Comparison of ENCODE assay signal across 8 mouse cellular contexts in the genomic region with DNA sequence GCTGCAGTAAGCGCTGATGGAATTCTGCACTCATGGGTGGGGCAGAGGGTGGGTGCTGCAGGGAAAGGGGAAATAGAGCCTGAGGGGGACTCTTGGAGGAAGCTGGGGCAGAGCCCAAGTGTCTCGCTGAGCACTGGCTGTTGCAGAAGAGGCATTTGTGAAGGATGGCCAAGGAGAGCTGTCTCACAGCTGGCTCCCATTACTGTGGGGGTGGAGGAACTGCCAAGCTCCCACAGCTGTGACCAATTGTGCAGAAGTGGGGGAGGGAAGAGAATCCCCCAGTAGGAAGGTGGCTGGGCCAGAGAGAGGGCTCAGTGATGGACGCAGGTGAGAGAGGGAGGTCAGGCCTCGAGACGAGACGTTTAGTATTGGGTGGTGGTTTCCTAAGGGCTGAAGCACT. TPM values are rescaled to one million over a fixed set of nuclear protein-coding genes. Genes with fewer than 3 reads are reported as not detected.
DNase-seq lines count a peak whose midpoint lies in the region; ATAC-seq lines count a peak whose summit lies in the region.

No protein-coding gene starts in this region.

- no peak overlapping the region for H3K27ac ChIP-seq in neural tube, embryonic 15.5 days (replicated peaks)
- H3K27ac ChIP-seq in embryonic facial prominence, embryonic 15.5 days (replicated peaks), result peak overlapping the region; percentile 74
- H3K27ac ChIP-seq in stomach, embryonic 15.5 days, result no peak overlapping the region

- H3K36me3 ChIP-seq in neural tube, embryonic 15.5 days, result peaks cover 26% of the 10 kb centered on the region
- H3K36me3 ChIP-seq in embryonic facial prominence, embryonic 15.5 days, result peaks cover 31% of the 10 kb centered on the region
- H3K36me3 ChIP-seq in stomach, embryonic 15.5 days, result peaks cover 3% of the 10 kb centered on the region; the same call in 1 of the 2 replicates

- WGBS in neural tube, embryonic 15.5 days, result 57% methylated on average over 6 of the region's 6 CpGs
- WGBS in embryonic facial prominence, embryonic 15.5 days, result 29% methylated on average over 6 of the region's 6 CpGs
- WGBS in stomach, embryonic 15.5 days, result 44% methylated on average over 6 of the region's 6 CpGs

- DNase-seq in neural tube, embryonic 10.5 days (ENCODE audit: extremely low spot score, low spot score), result peak; percentile 65
- peak; percentile 78 for DNase-seq in kidney, postnatal 10 days
- no peak for DNase-seq in frontal cortex, adult 2 months (ENCODE audit: extremely low spot score in 1 of 2, low spot score in 1 of 2)
- no peak for DNase-seq in B cell, adult 2 months
- DNase-seq in spleen, adult 12 weeks (ENCODE audit: low spot score), result no peak

- no peaks in the 10 kb centered on the region for H3K27me3 ChIP-seq in neural tube, embryonic 15.5 days (replicated peaks)
- H3K27me3 ChIP-seq in embryonic facial prominence, embryonic 15.5 days, result no peaks in the 10 kb centered on the region
- H3K27me3 ChIP-seq in stomach, embryonic 15.5 days (replicated peaks), result no peaks in the 10 kb centered on the region

- no peak overlapping the region for H3K4me3 ChIP-seq in neural tube, embryonic 15.5 days (replicated peaks)
- no peak overlapping the region for H3K4me3 ChIP-seq in embryonic facial prominence, embryonic 15.5 days (replicated peaks)
- H3K4me3 ChIP-seq in stomach, embryonic 15.5 days (replicated peaks), result no peak overlapping the region

- H3K4me1 ChIP-seq in neural tube, embryonic 15.5 days, result peaks cover 15% of the 10 kb centered on the region
- peaks cover 40% of the 10 kb centered on the region for H3K4me1 ChIP-seq in embryonic facial prominence, embryonic 15.5 days
- 0 out of 2 replicates have a peak, but pooled peaks cover 4% of the 10 kb centered on the region for H3K4me1 ChIP-seq in stomach, embryonic 15.5 days

- no peaks in the 10 kb centered on the region for H3K9me3 ChIP-seq in neural tube, embryonic 15.5 days (replicated peaks)
- no peaks in the 10 kb centered on the region for H3K9me3 ChIP-seq in embryonic facial prominence, embryonic 15.5 days (replicated peaks)
- H3K9me3 ChIP-seq in stomach, embryonic 15.5 days, result no peaks in the 10 kb centered on the region

- ATAC-seq in neural tube, embryonic 15.5 days (ENCODE audit: low FRiP score), result no peak
- ATAC-seq in embryonic facial prominence, embryonic 15.5 days (ENCODE audit: insufficient number of reproducible peaks, low FRiP score, low TSS enrichment, low read depth), result peak; percentile 89
- peak; percentile 45; the same call in 1 of the 2 replicates for ATAC-seq in stomach, embryonic 15.5 days (ENCODE audit: insufficient read depth, low FRiP score, low read depth)

- no peak overlapping the region for H3K9ac ChIP-seq in neural tube, embryonic 15.5 days (replicated peaks)
- H3K9ac ChIP-seq in embryonic facial prominence, embryonic 15.5 days, result no peak overlapping the region
- no peak overlapping the region for H3K9ac ChIP-seq in stomach, embryonic 15.5 days

- no peak overlapping the region for H3K4me2 ChIP-seq in neural tube, embryonic 15.5 days
- H3K4me2 ChIP-seq in embryonic facial prominence, embryonic 15.5 days (replicated peaks), result peak overlapping the region; percentile 30
- no peak overlapping the region for H3K4me2 ChIP-seq in stomach, embryonic 15.5 days

RNA-seq across cellular contexts. Expression of a gene that starts 54.2 kb away (rescaled TPM):
- 203 and 231 TPM in 2 replicates for polyA plus RNA-seq in neural tube, embryonic 15.5 days (2015; fragmentation: Nextera tagmentation; extraction: Ambion mirVana)
- 59.5 and 64.3 TPM in 2 replicates for polyA plus RNA-seq in embryonic facial prominence, embryonic 15.5 days (2015; fragmentation: Nextera tagmentation; extraction: Ambion mirVana)
- 60.6 and 74.9 TPM in 2 replicates for polyA plus RNA-seq in stomach, embryonic 15.5 days (2015; fragmentation: Nextera tagmentation; extraction: Ambion mirVana)
- 102 and 108 TPM in 2 replicates for polyA plus RNA-seq in frontal cortex, adult 2 months (2012; rRNA removed)

Comparison
In these comparisons a context has a peak if more than half of its experiments do, and no peak if none do; other contexts are left out.
1. DNase-seq: peak in neural tube, embryonic 10.5 days (single experiment) and kidney, postnatal 10 days (single experiment); none in frontal cortex, adult 2 months (0 of 2), B cell, adult 2 months (0 of 2) and spleen, adult 12 weeks (single experiment).